Mouse (Mus musculus) MEL (cell line): ENCODE measurements around the gene Optn. TPM values are rescaled to one million over a fixed set of nuclear protein-coding genes. Genes with fewer than 3 reads are reported as not detected.
A peak's percentile ranks its signal among the peaks of the same experiment; 100 is the strongest.

ENCODE experiments used
- DNase-seq: peaks from one replicate; pipeline ENCODE4 v3.0.0; 2011; ENCODE audit warnings: low read depth, low spot score
- H3K27ac ChIP-seq: 2 replicates; pipeline ENCODE4 v1.5.1; 2012; ENCODE audit warnings: low read depth, mild to moderate bottlenecking, control low read depth, low read length, moderate library complexity; ENCODE audit not compliant: control insufficient read depth
- H3K27me3 ChIP-seq, 2 experiments: fragments of 150-350 bp in 1 of 2; sonication (generic) in 1 of 2; 2 replicates each; pipeline ENCODE4 v1.6.1; 2012; ENCODE audit warnings: low read length in 2 of 2, mild to moderate bottlenecking in 2 of 2, improper control_type of control experiment in 1 of 2, moderate library complexity in 1 of 2; ENCODE audit not compliant: insufficient read depth in 2 of 2, control insufficient read depth in 1 of 2
- H3K36me3 ChIP-seq, 2 experiments: 2 replicates each; pipeline ENCODE4 v1.6.1; 2012 to 2014; ENCODE audit warnings: low read length in 2 of 2, improper control_type of control experiment in 1 of 2, inconsistent platforms in 1 of 2, mild to moderate bottlenecking in 1 of 2; ENCODE audit not compliant: insufficient read depth in 2 of 2, control insufficient read depth in 1 of 2
- H3K4me1 ChIP-seq, 2 experiments: fragments of 150-350 bp in 1 of 2; sonication (generic) in 1 of 2; 2 replicates each; pipeline ENCODE4 v1.6.1; 2012; ENCODE audit warnings: low read length in 2 of 2, improper control_type of control experiment in 1 of 2, mild to moderate bottlenecking in 1 of 2; ENCODE audit not compliant: insufficient read depth in 2 of 2, control insufficient read depth in 1 of 2
- H3K4me3 ChIP-seq, 2 experiments: fragments of 150-350 bp in 1 of 2; sonication (generic) in 1 of 2; 2 replicates each; pipeline ENCODE4 v1.5.1; 2012; ENCODE audit warnings: low read depth in 2 of 2, low read length in 2 of 2, mild to moderate bottlenecking in 2 of 2, moderate library complexity in 2 of 2, control low read depth in 1 of 2, improper control_type of control experiment in 1 of 2; ENCODE audit not compliant: control insufficient read depth in 1 of 2, insufficient read depth in 1 of 2
- H3K79me2 ChIP-seq: 2 replicates; pipeline ENCODE4 v1.6.1; 2012; ENCODE audit warnings: mild to moderate bottlenecking, low read length, moderate library complexity; ENCODE audit not compliant: control insufficient read depth, poor library complexity, insufficient read depth
- H3K9ac ChIP-seq: 2 replicates; pipeline ENCODE4 v1.6.1; 2012; ENCODE audit warnings: low read depth, mild to moderate bottlenecking, control low read depth, low read length, moderate library complexity; ENCODE audit not compliant: control insufficient read depth, poor library complexity, severe bottlenecking
- H3K9me3 ChIP-seq: fragments of 150-350 bp; sonication (generic); replicated peaks from 2 replicates; pipeline ENCODE4 v1.6.1; 2012; ENCODE audit warnings: mild to moderate bottlenecking, low read length, improper control_type of control experiment, moderate library complexity; ENCODE audit not compliant: insufficient read depth
- BHLHE40 ChIP-seq: IDR thresholded peaks from 2 replicates; pipeline ENCODE4 v1.6.1; 2012; ENCODE audit warnings: low read depth, mild to moderate bottlenecking, inconsistent platforms, low read length, improper control_type of control experiment, borderline replicate concordance
- CHD2 ChIP-seq: IDR thresholded peaks from 2 replicates; pipeline ENCODE4 v1.6.1; 2011; ENCODE audit warnings: low read length, improper control_type of control experiment
- E2F4 ChIP-seq: IDR thresholded peaks from 2 replicates; pipeline ENCODE4 v1.6.1; 2011; ENCODE audit warnings: low read depth, low read length, improper control_type of control experiment, borderline replicate concordance
- ELF1 ChIP-seq: IDR thresholded peaks from 2 replicates; pipeline ENCODE4 v1.6.1; 2014; ENCODE audit warnings: low read depth, mild to moderate bottlenecking, inconsistent platforms, low read length, improper control_type of control experiment, moderate library complexity
- EP300 ChIP-seq, 2 experiments: IDR thresholded peaks; 2 replicates each; pipeline ENCODE4 v1.6.1; 2011; ENCODE audit warnings: improper control_type of control experiment in 2 of 2, low read length in 2 of 2, low read depth in 1 of 2, mild to moderate bottlenecking in 1 of 2
- ETS1 ChIP-seq: IDR thresholded peaks from 2 replicates; pipeline ENCODE4 v1.6.1; 2012; ENCODE audit warnings: low read depth, mild to moderate bottlenecking, inconsistent platforms, low read length, improper control_type of control experiment, moderate library complexity
- GABPA ChIP-seq: IDR thresholded peaks from 2 replicates; pipeline ENCODE4 v1.6.1; 2012; ENCODE audit warnings: low read depth, mild to moderate bottlenecking, inconsistent platforms, low read length, improper control_type of control experiment, moderate library complexity
- GATA1 ChIP-seq: IDR thresholded peaks from 2 replicates; pipeline ENCODE4 v1.6.1; 2011; ENCODE audit warnings: low read depth, low read length, improper control_type of control experiment
- JUND ChIP-seq: IDR thresholded peaks from 2 replicates; pipeline ENCODE4 v1.6.1; 2011; ENCODE audit warnings: low read depth, mild to moderate bottlenecking, improper control_type of control experiment, low read length
- KAT2A ChIP-seq: conservative IDR thresholded peaks from 2 replicates; pipeline ENCODE4 v1.6.1; 2012; ENCODE audit warnings: low read depth, low read length, improper control_type of control experiment, inconsistent platforms
- MAFK ChIP-seq: IDR thresholded peaks from 2 replicates; pipeline ENCODE4 v1.6.1; 2011; ENCODE audit warnings: low read depth, mild to moderate bottlenecking, low read length, improper control_type of control experiment, borderline replicate concordance
- MAX ChIP-seq: IDR thresholded peaks from 2 replicates; pipeline ENCODE4 v1.6.1; 2011; ENCODE audit warnings: low read length, improper control_type of control experiment
- MAZ ChIP-seq: IDR thresholded peaks from 2 replicates; pipeline ENCODE4 v1.6.1; 2012; ENCODE audit warnings: low read depth, mild to moderate bottlenecking, inconsistent platforms, low read length, improper control_type of control experiment
- MEF2A ChIP-seq: IDR thresholded peaks from 2 replicates; pipeline ENCODE4 v1.6.1; 2014; ENCODE audit warnings: low read depth, mild to moderate bottlenecking, inconsistent platforms, low read length, improper control_type of control experiment; ENCODE audit not compliant: poor library complexity, insufficient replicate concordance, severe bottlenecking; ENCODE audit errors: extremely low read depth
- MYB ChIP-seq: IDR thresholded peaks from 2 replicates; pipeline ENCODE4 v1.6.1; 2011; ENCODE audit warnings: mild to moderate bottlenecking, low read depth, low read length, improper control_type of control experiment
- MYC ChIP-seq: IDR thresholded peaks from 2 replicates; pipeline ENCODE4 v1.6.1; 2011; ENCODE audit warnings: low read depth, mild to moderate bottlenecking, low read length, improper control_type of control experiment, moderate library complexity
- POLR2AphosphoS2 ChIP-seq: IDR thresholded peaks from 2 replicates; pipeline ENCODE4 v1.6.1; 2011; ENCODE audit warnings: low read length, improper control_type of control experiment
- POLR2AphosphoS5 ChIP-seq: IDR thresholded peaks from 2 replicates; pipeline ENCODE4 v1.6.1; 2012; ENCODE audit warnings: low read depth, borderline replicate concordance, mild to moderate bottlenecking, inconsistent platforms, low read length, moderate library complexity, mixed read lengths
- RAD21 ChIP-seq: IDR thresholded peaks from 2 replicates; pipeline ENCODE4 v1.6.1; 2011; ENCODE audit warnings: mild to moderate bottlenecking, low read depth, low read length, improper control_type of control experiment
- RCOR1 ChIP-seq: IDR thresholded peaks from 2 replicates; pipeline ENCODE4 v1.6.1; 2012; ENCODE audit warnings: low read depth, mild to moderate bottlenecking, inconsistent platforms, low read length, improper control_type of control experiment
- SIN3A ChIP-seq: IDR thresholded peaks from 2 replicates; pipeline ENCODE4 v1.6.1; 2012; ENCODE audit warnings: low read length, improper control_type of control experiment, inconsistent platforms
- SMC3 ChIP-seq: IDR thresholded peaks from 2 replicates; pipeline ENCODE4 v1.6.1; 2011; ENCODE audit warnings: low read depth, low read length, improper control_type of control experiment
- TBP ChIP-seq: IDR thresholded peaks from 2 replicates; pipeline ENCODE4 v1.8.0; 2011; ENCODE audit warnings: low read depth, low read length, improper control_type of control experiment
- UBTF ChIP-seq: IDR thresholded peaks from 2 replicates; pipeline ENCODE4 v1.6.1; 2012; ENCODE audit warnings: low read depth, mild to moderate bottlenecking, inconsistent platforms, low read length, improper control_type of control experiment, moderate library complexity, borderline replicate concordance; ENCODE audit not compliant: insufficient read depth
- USF2 ChIP-seq, 2 experiments: IDR thresholded peaks; 2 replicates each; pipeline ENCODE4 v1.6.1; 2011 to 2012; ENCODE audit warnings: improper control_type of control experiment in 2 of 2, low read length in 2 of 2, borderline replicate concordance in 1 of 2, inconsistent platforms in 1 of 2, low read depth in 1 of 2, mild to moderate bottlenecking in 1 of 2; ENCODE audit not compliant: insufficient read depth in 1 of 2
- ZC3H11A ChIP-seq: IDR thresholded peaks from 2 replicates; pipeline ENCODE4 v1.6.1; 2012; ENCODE audit warnings: low read depth, mild to moderate bottlenecking, inconsistent platforms, low read length, improper control_type of control experiment
- ZMIZ1 ChIP-seq: IDR thresholded peaks from 2 replicates; pipeline ENCODE4 v1.6.1; 2012; ENCODE audit warnings: low read depth, mild to moderate bottlenecking, inconsistent platforms, low read length, improper control_type of control experiment, moderate library complexity
- ZNF384 ChIP-seq: IDR thresholded peaks from 2 replicates; pipeline ENCODE4 v1.6.1; 2012; ENCODE audit warnings: low read depth, mild to moderate bottlenecking, inconsistent platforms, low read length, improper control_type of control experiment
- polyA plus RNA-seq, 2 experiments: library from polyadenylated mRNA; stranded (reverse) in 1 of 2; unstranded in 1 of 2; fragments of >175 nt in 1 of 2; fragments of >200 nt in 1 of 2; gene quantifications; 2 replicates each; pipeline versions ENCODE4 v1.2.1 to v1.2.4; 2012; ENCODE audit warnings: low replicate concordance in 2 of 2, low read depth in 1 of 2; ENCODE audit not compliant: insufficient read length in 2 of 2, insufficient read depth in 1 of 2, missing spikeins in 1 of 2
- total RNA-seq: library from RNA; depleted of rRNA; stranded (reverse); fragments of 300-350 nt; gene quantifications from 2 replicates; pipeline ENCODE4 v1.2.3, GENCODE M21; 2012

Gene Optn
- total and polyA plus RNA-seq, 3 experiments = 10.9 to 17.0 TPM; not detected in 1

- H3K27ac ChIP-seq = peak overlapping the region; percentile 98
- H3K36me3 ChIP-seq = peaks cover 0 to 46% of the 10 kb centered on the region in 2 experiments; a peak in 2 of 4 replicates
- H3K9ac ChIP-seq = peak overlapping the region; percentile 16; the same call in 1 of the 2 replicates
Observed at GRCm38 (mm10) chr2:5043476-5043761, 20.4 kb downstream of the Optn start.

GRCm38 (mm10) chr2:5042616-5043475 is 21.0 kb downstream of the Optn start:
- Histone ChIP-seq H3K27ac (peak overlapping the region; percentile 98), H3K9me3 (no peaks in the 10 kb centered on the region), H3K4me1 (peaks cover 35 to 44% of the 10 kb centered on the region in 2 experiments), H3K27me3 (no peaks in the 10 kb centered on the region), H3K79me2 (no peaks in the 10 kb centered on the region), H3K4me3 (peak overlapping the region; percentile 11 to 36; a peak in 3 of 4 replicates), H3K36me3 (peaks cover 0 to 46% of the 10 kb centered on the region in 2 experiments; a peak in 2 of 4 replicates), H3K9ac (peak overlapping the region; percentile 49)
- peak; percentile 85 for DNase-seq
- TF ChIP-seq MAFK = 0 out of 2 replicates have a peak, but pooled peaks have one; percentile 18
- TF ChIP-seq EP300 (IDR thresholded peaks at IDR 0.05; ENCODE audit: low read depth in 1 of 2, low read length in 2 of 2) = peak; percentile 89 to 95
- TF ChIP-seq SIN3A = peak; percentile 78; the same call in 1 of the 2 replicates
- TF ChIP-seq MAZ = peak; percentile 40; the same call in 1 of the 2 replicates
- no peak for TF ChIP-seq RAD21
- TF ChIP-seq POLR2AphosphoS5 = no peak
- TF ChIP-seq KAT2A = no peak; the same call in none of the 2 replicates
- TF ChIP-seq ZMIZ1 = peak; percentile 63; the same call in 1 of the 2 replicates
- peak; percentile 75 for TF ChIP-seq RCOR1
- no peak for TF ChIP-seq SMC3
- peak; percentile 87 for TF ChIP-seq ETS1
- peak; percentile 76 for TF ChIP-seq MYC
- TF ChIP-seq MYB = peak; percentile 82
- TF ChIP-seq POLR2AphosphoS2 = 0 out of 2 replicates have a peak, but pooled peaks have one; percentile 41
- no peak; the same call in 1 of the 2 replicates for TF ChIP-seq JUND
- TF ChIP-seq GABPA = no peak
- TF ChIP-seq ZC3H11A = peak; percentile 1; the same call in 1 of the 2 replicates
- no peak for TF ChIP-seq ELF1
- TF ChIP-seq GATA1 = peak; percentile 87
- TF ChIP-seq UBTF = no peak
- peak; percentile 50; the same call in 1 of the 2 replicates for TF ChIP-seq MAX
- TF ChIP-seq BHLHE40 = no peak; the same call in 1 of the 2 replicates
- peak; percentile 35 for TF ChIP-seq ZNF384
- no peak for TF ChIP-seq USF2 (IDR thresholded peaks at IDR 0.05; ENCODE audit: borderline replicate concordance in 1 of 2, insufficient read depth in 1 of 2, low read depth in 1 of 2, low read length in 2 of 2)
- no peak for TF ChIP-seq CHD2
- TF ChIP-seq MEF2A = no peak
- no peak; the same call in 1 of the 2 replicates for TF ChIP-seq TBP

More at GRCm38 (mm10) chr2:5043476-5043761, 20.4 kb downstream of the Optn start:
- Histone ChIP-seq H3K4me3 (no peak overlapping the region), H3K9me3 (no peaks in the 10 kb centered on the region), H3K27me3 (no peaks in the 10 kb centered on the region)
- TF ChIP-seq E2F4 (no peak), MAZ (no peak), EP300 (IDR thresholded peaks at IDR 0.05; ENCODE audit: low read depth in 1 of 2, low read length in 2 of 2) (no peak), CHD2 (no peak), RCOR1 (no peak)
- TF ChIP-seq, all 39 proteins: peak for 0
- peak; percentile 60 for DNase-seq
- Histone ChIP-seq H3K4me1 (peaks cover 35 to 44% of the 10 kb centered on the region in 2 experiments), H3K79me2 (no peaks in the 10 kb centered on the region)
